Mouse (Mus musculus): ENCODE data around the gene Kazn. TPM values are rescaled to one million over a fixed set of nuclear protein-coding genes. Genes with fewer than 3 reads are reported as not detected.

The Kazn gene
- polyA plus RNA-seq, 1 experiment from 2014 or later, result 5.8 TPM

GRCm38 (mm10) chr4:142084131-142084899 lies 154.9 kb downstream of the Kazn start, which contains the start of gene Tmem51:
Tmem51 (minus strand) TSS chr4:142084304.
- ATAC-seq (replicated peaks; ENCODE audit: insufficient number of reproducible peaks, low FRiP score, low TSS enrichment), result peak; percentile 83
- H3K36me3 ChIP-seq (ENCODE audit: control insufficient read depth, insufficient read depth, low read length), result no peaks in the 10 kb centered on the region
- peak within 1 kb of the TSS; percentile 77 for H3K4me2 ChIP-seq
- H3K27ac ChIP-seq (ENCODE audit: low read depth, low read length), result peak within 1 kb of the TSS; percentile 70
- peak within 1 kb of the TSS; percentile 61 for H3K4me3 ChIP-seq (ENCODE audit: low read depth, low read length)
- no peaks in the 10 kb centered on the region for H3K9me3 ChIP-seq (replicated peaks; ENCODE audit: control insufficient read depth, low read length)
- peak within 1 kb of the TSS; percentile 68 for H3K9ac ChIP-seq (ENCODE audit: low read depth, low read length)
- 0 out of 2 replicates have a peak, but pooled peaks cover 6% of the 10 kb centered on the region for H3K27me3 ChIP-seq (ENCODE audit: control insufficient read depth, insufficient read depth, low read length)
- H3K4me1 ChIP-seq (ENCODE audit: control insufficient read depth, insufficient read depth, low read length), result peaks cover 38% of the 10 kb centered on the region
- 0% methylated on average over 52 of the region's 52 CpGs for whole genome bisulfite sequencing (ENCODE audit: insufficient replicate concordance)

DNA sequence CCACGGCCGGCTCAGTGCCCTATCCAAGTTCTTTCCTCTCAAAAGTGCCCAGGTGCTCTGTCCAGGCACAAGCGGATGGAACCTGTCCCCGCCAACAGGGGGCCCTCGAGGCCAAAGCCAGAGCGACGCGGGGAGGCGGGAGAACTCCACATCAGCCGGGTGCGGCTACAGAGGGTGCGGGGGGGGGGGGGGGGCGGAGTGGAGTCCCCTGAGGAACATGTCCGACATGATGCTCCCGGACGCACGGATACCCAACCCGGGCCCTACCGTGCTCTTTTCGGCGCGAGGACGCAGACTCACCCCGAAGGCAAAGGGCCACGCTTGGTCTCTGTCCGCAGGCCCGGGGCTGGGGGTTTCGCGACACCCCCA lies 155.5 kb downstream of the Kazn start:
- peak; percentile 80 for ATAC-seq (replicated peaks; ENCODE audit: insufficient number of reproducible peaks, low FRiP score, low TSS enrichment)
- H3K27ac ChIP-seq (ENCODE audit: low read depth, low read length), result peak overlapping the region; percentile 70
- H3K36me3 ChIP-seq (ENCODE audit: control insufficient read depth, insufficient read depth, low read length), result no peaks in the 10 kb centered on the region
- peaks cover 38% of the 10 kb centered on the region for H3K4me1 ChIP-seq (ENCODE audit: control insufficient read depth, insufficient read depth, low read length)
- H3K27me3 ChIP-seq (ENCODE audit: control insufficient read depth, insufficient read depth, low read length), result 0 out of 2 replicates have a peak, but pooled peaks cover 6% of the 10 kb centered on the region
- H3K9ac ChIP-seq (ENCODE audit: low read depth, low read length), result peak overlapping the region; percentile 68
- peak overlapping the region; percentile 77 for H3K4me2 ChIP-seq
- 1% methylated on average over 27 of the region's 29 CpGs for WGBS (ENCODE audit: insufficient replicate concordance)
- no peaks in the 10 kb centered on the region for H3K9me3 ChIP-seq (replicated peaks; ENCODE audit: control insufficient read depth, low read length)
- H3K4me3 ChIP-seq (ENCODE audit: low read depth, low read length), result peak overlapping the region; percentile 61

DNA sequence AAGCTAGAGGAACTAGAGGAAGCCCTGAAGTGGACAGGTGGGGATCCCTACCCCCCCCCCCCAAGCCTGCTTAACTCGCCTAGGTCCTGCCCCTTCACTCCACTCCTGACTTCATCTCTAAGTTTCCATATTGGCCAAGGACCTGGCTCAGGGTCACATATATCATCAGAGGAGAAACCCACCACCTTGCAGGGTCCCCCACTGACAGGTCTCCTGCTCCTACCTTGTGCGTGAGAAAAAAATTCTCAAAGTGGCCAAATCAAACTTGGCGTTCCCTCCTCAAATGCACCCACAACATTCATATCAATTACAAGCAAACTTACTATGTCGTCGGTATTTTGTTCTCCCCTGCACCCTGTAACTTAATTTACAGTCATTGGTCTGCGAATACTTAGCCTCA lies 156.0 kb downstream of the Kazn start:
- H3K27ac ChIP-seq (ENCODE audit: low read depth, low read length), result no peak overlapping the region
- peak overlapping the region; percentile 77 for H3K4me2 ChIP-seq
- peak overlapping the region; percentile 61 for H3K4me3 ChIP-seq (ENCODE audit: low read depth, low read length)
- peaks cover 39% of the 10 kb centered on the region for H3K4me1 ChIP-seq (ENCODE audit: control insufficient read depth, insufficient read depth, low read length)
- no peaks in the 10 kb centered on the region for H3K9me3 ChIP-seq (replicated peaks; ENCODE audit: control insufficient read depth, low read length)
- 43% methylated on average over 6 of the region's 6 CpGs for WGBS (ENCODE audit: insufficient replicate concordance)
- ATAC-seq (replicated peaks; ENCODE audit: insufficient number of reproducible peaks, low FRiP score, low TSS enrichment), result no peak
- H3K36me3 ChIP-seq (ENCODE audit: control insufficient read depth, insufficient read depth, low read length), result no peaks in the 10 kb centered on the region
- H3K9ac ChIP-seq (ENCODE audit: low read depth, low read length), result peak overlapping the region; percentile 68; the same call in 1 of the 2 replicates
- 0 out of 2 replicates have a peak, but pooled peaks cover 6% of the 10 kb centered on the region for H3K27me3 ChIP-seq (ENCODE audit: control insufficient read depth, insufficient read depth, low read length)

DNA sequence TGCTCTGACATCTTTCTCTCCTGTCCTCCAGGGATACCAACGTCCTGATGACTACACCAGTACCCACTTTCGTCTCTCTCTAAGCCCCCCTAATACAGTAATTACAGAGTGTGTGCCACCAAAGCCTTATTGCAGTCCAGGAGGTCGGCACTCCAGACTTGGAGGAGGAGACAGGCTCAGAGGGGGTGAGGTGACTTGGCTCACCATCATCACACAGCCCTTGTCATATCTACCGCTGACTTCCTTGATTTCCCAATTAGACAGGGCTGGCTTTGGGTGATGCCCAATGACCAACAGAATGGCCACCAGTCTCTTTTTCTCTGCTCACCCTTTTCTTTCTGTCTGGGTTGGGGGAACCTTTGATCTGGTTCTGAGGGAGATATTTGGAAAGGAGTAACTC lies 156.5 kb downstream of the Kazn start:
- Histone ChIP-seq H3K27me3 (ENCODE audit: control insufficient read depth, insufficient read depth, low read length) (0 out of 2 replicates have a peak, but pooled peaks cover 6% of the 10 kb centered on the region), H3K36me3 (ENCODE audit: control insufficient read depth, insufficient read depth, low read length) (no peaks in the 10 kb centered on the region), H3K27ac (ENCODE audit: low read depth, low read length) (no peak overlapping the region), H3K4me2 (peak overlapping the region; percentile 77), H3K4me3 (ENCODE audit: low read depth, low read length) (peak overlapping the region; percentile 2; the same call in 1 of the 2 replicates), H3K9me3 (replicated peaks; ENCODE audit: control insufficient read depth, low read length) (no peaks in the 10 kb centered on the region), H3K9ac (ENCODE audit: low read depth, low read length) (no peak overlapping the region), H3K4me1 (ENCODE audit: control insufficient read depth, insufficient read depth, low read length) (peaks cover 44% of the 10 kb centered on the region)
- ATAC-seq (replicated peaks; ENCODE audit: insufficient number of reproducible peaks, low FRiP score, low TSS enrichment), result no peak
- WGBS (ENCODE audit: insufficient replicate concordance), result 78% methylated on average over 4 of the region's 4 CpGs

- Histone ChIP-seq H3K27me3 (ENCODE audit: control insufficient read depth, insufficient read depth, low read length) (0 out of 2 replicates have a peak, but pooled peaks cover 6% of the 10 kb centered on the region), H3K27ac (ENCODE audit: low read depth, low read length) (no peak overlapping the region), H3K9ac (ENCODE audit: low read depth, low read length) (0 out of 2 replicates have a peak overlapping the region, but pooled peaks have one; percentile 6), H3K36me3 (ENCODE audit: control insufficient read depth, insufficient read depth, low read length) (no peaks in the 10 kb centered on the region), H3K4me2 (peak overlapping the region; percentile 19; the same call in 1 of the 2 replicates), H3K4me1 (ENCODE audit: control insufficient read depth, insufficient read depth, low read length) (peaks cover 50% of the 10 kb centered on the region), H3K4me3 (ENCODE audit: low read depth, low read length) (no peak overlapping the region), H3K9me3 (replicated peaks; ENCODE audit: control insufficient read depth, low read length) (no peaks in the 10 kb centered on the region)
- no peak for ATAC-seq (replicated peaks; ENCODE audit: insufficient number of reproducible peaks, low FRiP score, low TSS enrichment)
- WGBS (ENCODE audit: insufficient replicate concordance), result 49% methylated on average over 13 of the region's 13 CpGs
These were observed 157.4 kb downstream of the Kazn start for GRCm38 (mm10) chr4:142081631-142082283.

DNA sequence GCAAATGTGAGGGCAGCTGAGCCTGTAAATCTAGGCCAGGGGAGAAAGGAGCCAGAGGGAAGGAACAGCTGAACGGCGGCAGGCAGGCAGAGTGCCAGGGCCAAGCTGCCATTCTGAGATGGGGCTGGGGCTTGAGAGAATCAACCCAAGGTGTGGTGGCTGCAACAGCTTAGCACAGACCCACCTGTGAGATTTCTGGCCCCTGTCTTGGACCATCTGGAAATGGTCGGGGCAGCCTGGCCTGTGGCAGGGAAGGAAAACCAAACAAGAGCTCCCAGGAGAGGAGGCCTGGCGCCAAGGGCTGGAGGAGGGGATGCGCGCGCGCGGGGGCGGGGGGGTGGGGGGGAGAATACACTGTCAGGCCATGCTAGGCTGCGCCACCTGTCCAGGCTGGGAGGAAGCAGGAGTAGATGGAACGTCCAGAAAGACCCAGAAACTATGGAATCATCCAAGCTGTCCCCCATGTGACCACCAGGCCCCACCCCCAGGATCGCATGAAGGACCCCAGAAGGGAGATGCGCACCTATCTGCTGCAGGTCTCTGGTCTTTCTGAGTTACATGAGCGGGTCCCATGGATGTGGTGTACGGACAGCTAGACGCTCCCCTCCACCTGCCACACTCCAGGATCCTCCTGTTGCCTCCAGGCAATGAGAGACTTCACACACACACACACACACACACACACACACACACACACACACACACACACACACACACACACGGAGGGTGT lies 158.1 kb downstream of the Kazn start:
- H3K9me3 ChIP-seq (replicated peaks; ENCODE audit: control insufficient read depth, low read length), result no peaks in the 10 kb centered on the region
- WGBS (ENCODE audit: insufficient replicate concordance), result 69% methylated on average over 17 of the region's 18 CpGs
- H3K4me3 ChIP-seq (ENCODE audit: low read depth, low read length), result no peak overlapping the region
- no peak overlapping the region for H3K4me2 ChIP-seq
- H3K27me3 ChIP-seq (ENCODE audit: control insufficient read depth, insufficient read depth, low read length), result 0 out of 2 replicates have a peak, but pooled peaks cover 6% of the 10 kb centered on the region
- H3K36me3 ChIP-seq (ENCODE audit: control insufficient read depth, insufficient read depth, low read length), result no peaks in the 10 kb centered on the region
- no peak overlapping the region for H3K9ac ChIP-seq (ENCODE audit: low read depth, low read length)
- H3K27ac ChIP-seq (ENCODE audit: low read depth, low read length), result no peak overlapping the region
- ATAC-seq (replicated peaks; ENCODE audit: insufficient number of reproducible peaks, low FRiP score, low TSS enrichment), result no peak
- peaks cover 50% of the 10 kb centered on the region for H3K4me1 ChIP-seq (ENCODE audit: control insufficient read depth, insufficient read depth, low read length)

GRCm38 (mm10) chr4:142080487-142080767 lies 158.8 kb downstream of the Kazn start:
- Histone ChIP-seq H3K27ac (ENCODE audit: low read depth, low read length) (no peak overlapping the region), H3K27me3 (ENCODE audit: control insufficient read depth, insufficient read depth, low read length) (0 out of 2 replicates have a peak, but pooled peaks cover 6% of the 10 kb centered on the region), H3K4me1 (ENCODE audit: control insufficient read depth, insufficient read depth, low read length) (peaks cover 55% of the 10 kb centered on the region), H3K4me2 (no peak overlapping the region), H3K4me3 (ENCODE audit: low read depth, low read length) (no peak overlapping the region), H3K9me3 (replicated peaks; ENCODE audit: control insufficient read depth, low read length) (no peaks in the 10 kb centered on the region), H3K9ac (ENCODE audit: low read depth, low read length) (no peak overlapping the region), H3K36me3 (ENCODE audit: control insufficient read depth, insufficient read depth, low read length) (no peaks in the 10 kb centered on the region)
- 80% methylated on average over 4 of the region's 4 CpGs for WGBS (ENCODE audit: insufficient replicate concordance)
- no peak for ATAC-seq (replicated peaks; ENCODE audit: insufficient number of reproducible peaks, low FRiP score, low TSS enrichment)

DNA sequence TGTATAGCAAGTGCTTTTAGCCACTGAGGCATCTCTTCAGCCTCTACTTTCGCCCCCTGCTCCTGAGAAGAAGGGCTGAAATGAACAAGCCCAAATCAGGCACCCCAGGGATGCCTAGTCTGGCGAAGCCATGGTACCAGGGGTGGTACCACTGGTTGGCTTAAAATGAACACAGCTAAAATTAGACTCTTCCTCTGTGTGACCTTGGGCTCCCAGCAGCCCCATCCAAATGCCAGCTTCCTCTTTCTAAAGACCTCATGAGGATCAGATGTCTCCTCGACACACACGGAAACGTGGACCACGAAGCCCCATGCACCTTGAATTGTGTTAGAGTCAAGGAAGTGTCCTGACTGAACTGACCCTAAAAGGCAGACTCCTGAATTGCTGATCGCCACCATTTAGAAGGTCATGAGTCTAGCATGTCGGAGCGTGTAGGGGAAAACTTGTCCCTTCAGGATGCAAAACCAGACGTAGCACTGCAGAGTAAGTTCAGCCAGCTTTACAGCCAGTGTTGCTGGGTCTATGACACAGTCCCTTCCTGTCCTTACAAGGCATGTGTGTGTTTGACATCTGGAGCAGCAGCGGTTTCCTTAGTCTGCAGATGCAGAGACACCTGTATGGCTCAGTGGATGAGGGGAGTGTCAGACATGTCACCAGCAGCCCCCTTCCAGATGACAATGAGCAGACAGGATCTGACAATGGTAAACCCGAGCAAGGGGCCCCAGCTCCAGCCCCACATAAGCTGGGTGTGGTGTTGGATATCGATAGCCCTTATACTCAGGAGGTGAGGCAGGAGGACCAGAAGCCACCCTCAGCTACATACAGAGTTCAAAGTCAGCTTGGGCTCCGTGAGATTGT lies 159.3 kb downstream of the Kazn start:
- WGBS (ENCODE audit: insufficient replicate concordance), result 67% methylated on average over 14 of the region's 14 CpGs
- no peak overlapping the region for H3K27ac ChIP-seq (ENCODE audit: low read depth, low read length)
- H3K4me1 ChIP-seq (ENCODE audit: control insufficient read depth, insufficient read depth, low read length), result peaks cover 61% of the 10 kb centered on the region
- ATAC-seq (replicated peaks; ENCODE audit: insufficient number of reproducible peaks, low FRiP score, low TSS enrichment), result no peak
- 0 out of 2 replicates have a peak, but pooled peaks cover 6% of the 10 kb centered on the region for H3K27me3 ChIP-seq (ENCODE audit: control insufficient read depth, insufficient read depth, low read length)
- H3K9ac ChIP-seq (ENCODE audit: low read depth, low read length), result no peak overlapping the region
- no peak overlapping the region for H3K4me2 ChIP-seq
- no peaks in the 10 kb centered on the region for H3K9me3 ChIP-seq (replicated peaks; ENCODE audit: control insufficient read depth, low read length)
- no peak overlapping the region for H3K4me3 ChIP-seq (ENCODE audit: low read depth, low read length)
- H3K36me3 ChIP-seq (ENCODE audit: control insufficient read depth, insufficient read depth, low read length), result no peaks in the 10 kb centered on the region
